Mouse (Mus musculus): ENCODE measurements around the gene Hephl1. TPM values are rescaled to one million over a fixed set of nuclear protein-coding genes. Genes with fewer than 3 reads are reported as not detected.
A peak's percentile ranks its signal among the peaks of the same experiment; 100 is the strongest.

Hephl1 gene
- polyA plus RNA-seq, 1 experiment from 2014 or later, result not detected

- peaks cover 8% of the 10 kb centered on the region; the same call in 1 of the 2 replicates for H3K9me3 ChIP-seq (replicated peaks)
- peaks cover 36% of the 10 kb centered on the region for H3K36me3 ChIP-seq
- DNase-seq (ENCODE audit: low spot score), result peak; percentile 26
- WGBS, result 65% methylated on average over 5 of the region's 5 CpGs
- H3K4me3 ChIP-seq, result no peak overlapping the region
- H3K4me1 ChIP-seq, result no peaks in the 10 kb centered on the region
- H3K27ac ChIP-seq (replicated peaks), result no peak overlapping the region
- H3K27me3 ChIP-seq (ENCODE audit: low read depth, poor library complexity, severe bottlenecking), result no peaks in the 10 kb centered on the region
Measured at GRCm38 (mm10) chr9:15029025-15029727, 82.7 kb downstream of the Hephl1 start.

- peaks cover 8% of the 10 kb centered on the region; the same call in 1 of the 2 replicates for H3K9me3 ChIP-seq (replicated peaks)
- peaks cover 33% of the 10 kb centered on the region for H3K36me3 ChIP-seq
- no peak overlapping the region for H3K4me3 ChIP-seq
- no peak for DNase-seq (ENCODE audit: low spot score)
- WGBS, result 69% methylated on average over 3 of the region's 3 CpGs
- no peak overlapping the region for H3K27ac ChIP-seq (replicated peaks)
- H3K27me3 ChIP-seq (ENCODE audit: low read depth, poor library complexity, severe bottlenecking), result no peaks in the 10 kb centered on the region
- no peaks in the 10 kb centered on the region for H3K4me1 ChIP-seq
Measured at GRCm38 (mm10) chr9:15027725-15028124, 84.2 kb downstream of the Hephl1 start.

DNA sequence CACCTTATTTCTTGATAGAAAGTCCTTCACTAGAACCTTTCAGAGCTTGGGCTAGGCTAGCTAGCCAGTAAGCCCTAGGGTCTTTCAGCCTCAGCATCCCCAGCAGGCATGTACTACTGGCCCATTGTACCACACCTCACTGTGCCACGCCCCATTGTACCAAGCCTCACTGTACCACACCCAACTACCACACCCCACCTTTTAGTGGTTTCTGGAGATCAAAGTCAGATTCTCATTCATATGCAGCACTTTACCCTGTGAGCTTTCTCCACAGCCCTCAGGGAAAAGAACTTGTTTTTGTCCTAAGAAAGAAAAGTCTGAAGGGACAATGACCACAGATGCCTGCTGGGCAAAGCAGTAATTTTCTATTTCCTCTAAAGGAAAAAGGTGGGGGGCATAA, 88.9 kb downstream of the Hephl1 start:
- Histone ChIP-seq H3K9me3 (replicated peaks) (peaks cover 8% of the 10 kb centered on the region; the same call in 1 of the 2 replicates), H3K27me3 (ENCODE audit: low read depth, poor library complexity, severe bottlenecking) (no peaks in the 10 kb centered on the region), H3K27ac (replicated peaks) (no peak overlapping the region), H3K36me3 (peaks cover 53% of the 10 kb centered on the region), H3K4me3 (no peak overlapping the region), H3K4me1 (no peaks in the 10 kb centered on the region)
- no peak for DNase-seq (ENCODE audit: low spot score)
- WGBS, result 88% methylated on average over 1 of the region's 1 CpGs

GRCm38 (mm10) chr9:15021156-15021555, 90.8 kb downstream of the Hephl1 start:
- Histone ChIP-seq H3K36me3 (peaks cover 54% of the 10 kb centered on the region), H3K27ac (replicated peaks) (no peak overlapping the region), H3K4me3 (no peak overlapping the region), H3K4me1 (no peaks in the 10 kb centered on the region), H3K9me3 (replicated peaks) (peaks cover 2% of the 10 kb centered on the region; the same call in 1 of the 2 replicates), H3K27me3 (ENCODE audit: low read depth, poor library complexity, severe bottlenecking) (no peaks in the 10 kb centered on the region)
- 81% methylated on average over 9 of the region's 9 CpGs for WGBS
- DNase-seq (ENCODE audit: low spot score), result no peak

GRCm38 (mm10) chr9:15020561-15021080, 91.3 kb downstream of the Hephl1 start:
- Histone ChIP-seq H3K4me3 (no peak overlapping the region), H3K27ac (replicated peaks) (no peak overlapping the region), H3K27me3 (ENCODE audit: low read depth, poor library complexity, severe bottlenecking) (no peaks in the 10 kb centered on the region), H3K4me1 (no peaks in the 10 kb centered on the region), H3K9me3 (replicated peaks) (no peaks in the 10 kb centered on the region), H3K36me3 (peaks cover 51% of the 10 kb centered on the region)
- 91% methylated on average over 5 of the region's 5 CpGs for WGBS
- DNase-seq (ENCODE audit: low spot score), result no peak

DNA sequence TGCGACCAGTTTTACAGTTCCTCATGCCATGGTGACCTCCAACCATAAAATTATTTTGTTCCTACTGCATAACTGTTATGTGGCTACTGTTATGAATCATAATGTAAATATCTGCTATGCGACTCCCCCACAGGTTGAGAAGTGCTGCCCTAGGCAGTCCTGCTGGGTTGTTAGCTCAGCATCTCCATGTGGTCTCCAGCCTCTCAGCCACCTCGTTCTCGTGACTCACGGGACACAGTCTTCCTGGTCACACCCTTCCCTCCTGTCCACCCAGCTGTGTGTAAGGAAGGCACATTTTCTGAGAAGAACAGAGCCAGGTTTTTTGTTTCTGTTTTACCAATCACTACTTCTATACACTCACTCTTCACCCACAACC, 93.2 kb downstream of the Hephl1 start:
- no peak for DNase-seq (ENCODE audit: low spot score)
- WGBS, result 87% methylated on average over 5 of the region's 5 CpGs
- no peak overlapping the region for H3K27ac ChIP-seq (replicated peaks)
- no peaks in the 10 kb centered on the region for H3K9me3 ChIP-seq (replicated peaks)
- peaks cover 52% of the 10 kb centered on the region for H3K36me3 ChIP-seq
- H3K4me3 ChIP-seq, result no peak overlapping the region
- H3K27me3 ChIP-seq (ENCODE audit: low read depth, poor library complexity, severe bottlenecking), result no peaks in the 10 kb centered on the region
- H3K4me1 ChIP-seq, result no peaks in the 10 kb centered on the region

DNA sequence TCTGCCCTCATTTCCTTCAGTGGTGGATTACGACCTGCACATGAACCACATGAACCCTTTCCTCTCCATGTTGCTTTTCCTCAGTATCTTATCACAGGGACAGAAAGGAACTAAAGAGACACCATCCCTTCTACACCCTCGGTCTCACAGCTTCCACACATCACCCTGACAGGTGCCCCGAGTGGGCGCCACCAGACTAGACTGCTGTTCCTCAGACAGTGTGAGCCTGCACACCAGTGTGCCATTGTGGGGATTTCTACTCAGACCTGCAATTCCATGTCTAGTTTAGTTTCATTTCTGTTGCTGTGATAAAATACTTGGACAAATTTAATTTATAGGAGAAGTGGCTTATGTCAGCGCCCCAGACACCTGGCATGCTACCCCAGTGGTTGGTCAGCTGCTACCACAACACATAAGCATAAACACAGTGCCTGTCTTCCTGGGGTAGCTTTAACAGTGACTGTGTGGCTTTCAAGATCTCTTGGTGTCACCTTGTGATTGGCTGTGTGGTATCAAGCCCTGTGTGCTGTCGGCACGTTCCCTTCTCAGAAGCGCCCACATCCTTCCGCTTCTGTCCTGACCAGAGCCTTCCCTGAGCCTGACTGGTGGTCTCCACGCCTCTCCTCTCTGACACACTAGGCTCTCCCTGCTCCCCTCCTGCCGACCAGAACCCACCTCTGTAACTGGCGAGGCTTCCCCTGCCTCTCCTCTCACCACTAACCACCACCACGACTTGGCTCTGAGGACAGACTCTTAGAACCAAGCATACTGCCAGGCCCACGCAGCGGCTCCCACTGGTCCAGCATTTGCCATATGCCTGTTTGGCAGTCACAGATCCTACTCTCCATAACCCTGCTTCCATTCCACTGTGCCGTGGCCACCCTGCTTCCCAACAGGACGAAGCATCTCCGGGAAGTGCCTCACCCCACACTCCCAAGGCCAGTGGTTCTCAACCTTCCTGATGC, 93.8 kb downstream of the Hephl1 start:
- H3K9me3 ChIP-seq (replicated peaks), result no peaks in the 10 kb centered on the region
- no peak overlapping the region for H3K27ac ChIP-seq (replicated peaks)
- H3K4me3 ChIP-seq, result no peak overlapping the region
- no peaks in the 10 kb centered on the region for H3K4me1 ChIP-seq
- H3K36me3 ChIP-seq, result peaks cover 52% of the 10 kb centered on the region
- DNase-seq (ENCODE audit: low spot score), result no peak
- H3K27me3 ChIP-seq (ENCODE audit: low read depth, poor library complexity, severe bottlenecking), result no peaks in the 10 kb centered on the region
- WGBS, result 90% methylated on average over 18 of the region's 18 CpGs

DNA sequence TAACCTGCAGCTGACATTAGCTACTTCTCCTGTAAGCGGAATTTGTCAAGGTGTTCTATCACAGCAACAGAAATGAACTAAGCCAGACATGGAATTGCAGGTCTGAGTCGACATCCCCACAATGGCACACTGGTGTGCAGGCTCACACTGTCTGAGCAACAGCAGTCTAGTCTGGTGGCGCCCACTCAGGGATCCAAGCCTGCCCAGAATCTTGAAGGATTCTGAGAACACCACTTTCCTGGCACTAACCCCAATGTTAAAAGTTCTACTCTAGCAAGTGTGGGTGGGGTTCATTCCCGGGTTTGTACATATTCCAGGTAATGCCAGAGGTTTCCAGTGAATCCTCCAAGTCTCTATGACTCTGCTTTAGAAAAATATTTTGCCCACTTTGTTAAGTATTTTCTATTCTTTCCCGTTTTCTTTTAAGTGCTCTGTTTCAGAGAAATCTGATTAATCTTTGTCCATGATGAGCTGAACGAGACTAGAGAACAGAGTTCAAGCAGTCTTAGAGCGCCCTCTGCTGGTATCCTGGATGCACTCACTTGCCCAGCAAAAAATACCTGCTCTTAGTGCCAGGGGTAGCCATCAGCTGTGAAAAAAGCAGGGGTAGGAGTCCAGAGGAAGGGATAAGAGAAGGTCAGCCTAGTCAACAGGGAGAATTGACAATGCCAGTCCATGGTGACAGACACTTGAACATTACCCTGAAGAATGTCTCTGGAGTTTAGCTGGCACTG, 96.5 kb downstream of the Hephl1 start:
- H3K4me3 ChIP-seq, result no peak overlapping the region
- 57% methylated on average over 7 of the region's 7 CpGs for WGBS
- no peaks in the 10 kb centered on the region for H3K9me3 ChIP-seq (replicated peaks)
- DNase-seq (ENCODE audit: low spot score), result peak; percentile 71
- no peaks in the 10 kb centered on the region for H3K4me1 ChIP-seq
- H3K36me3 ChIP-seq, result peaks cover 52% of the 10 kb centered on the region
- H3K27ac ChIP-seq (replicated peaks), result no peak overlapping the region
- H3K27me3 ChIP-seq (ENCODE audit: low read depth, poor library complexity, severe bottlenecking), result no peaks in the 10 kb centered on the region

- 93% methylated on average over 14 of the region's 14 CpGs for WGBS
- H3K27me3 ChIP-seq (ENCODE audit: low read depth, poor library complexity, severe bottlenecking), result no peaks in the 10 kb centered on the region
- H3K4me3 ChIP-seq, result no peak overlapping the region
- peaks cover 24% of the 10 kb centered on the region for H3K4me1 ChIP-seq
- H3K36me3 ChIP-seq, result peaks cover 76% of the 10 kb centered on the region
- no peaks in the 10 kb centered on the region for H3K9me3 ChIP-seq (replicated peaks)
- no peak overlapping the region for H3K27ac ChIP-seq (replicated peaks)
- no peak for DNase-seq (ENCODE audit: low spot score)
Measured at GRCm38 (mm10) chr9:15007566-15007965, 104.3 kb downstream of the Hephl1 start.

GRCm38 (mm10) chr9:15004298-15004685, 107.6 kb downstream of the Hephl1 start:
- Histone ChIP-seq H3K36me3 (peaks cover 72% of the 10 kb centered on the region), H3K27ac (replicated peaks) (peak overlapping the region; percentile 19; the same call in 1 of the 2 replicates), H3K9me3 (replicated peaks) (no peaks in the 10 kb centered on the region), H3K4me1 (peaks cover 26% of the 10 kb centered on the region), H3K4me3 (no peak overlapping the region), H3K27me3 (ENCODE audit: low read depth, poor library complexity, severe bottlenecking) (no peaks in the 10 kb centered on the region)
- 56% methylated on average over 9 of the region's 9 CpGs for WGBS
- DNase-seq (ENCODE audit: low spot score), result no peak

DNA sequence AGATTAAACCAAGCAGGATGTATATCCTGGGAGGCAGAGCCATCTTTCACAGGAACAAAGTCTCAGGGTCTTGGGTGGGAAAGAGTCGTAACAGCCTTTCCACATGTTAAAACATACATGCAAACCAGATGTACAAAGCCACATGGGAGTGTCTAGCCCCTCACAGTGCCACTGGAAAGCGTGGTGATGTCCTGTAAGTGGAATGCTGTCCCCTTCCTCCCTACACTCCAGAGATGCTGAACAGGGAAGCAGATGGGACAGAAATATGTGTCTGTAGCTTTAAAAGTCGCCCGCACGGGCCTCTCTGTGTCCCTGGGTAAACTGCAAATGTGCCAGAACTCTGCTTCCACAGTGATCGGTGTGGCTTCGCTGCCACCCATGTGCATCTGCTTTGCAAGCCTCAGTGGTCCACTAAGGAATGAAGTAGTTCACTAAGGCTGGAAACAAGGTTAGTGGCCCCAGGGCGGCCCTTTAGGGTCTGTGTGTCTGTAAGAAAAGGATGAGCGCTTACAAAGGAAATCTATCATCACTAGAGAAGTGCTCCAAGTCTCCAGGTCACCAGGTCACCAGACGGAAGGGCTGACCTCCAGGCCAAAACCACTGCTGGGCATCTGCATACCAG, 108.1 kb downstream of the Hephl1 start:
- peak; percentile 29 for DNase-seq (ENCODE audit: low spot score)
- peak overlapping the region; percentile 19; the same call in 1 of the 2 replicates for H3K27ac ChIP-seq (replicated peaks)

More for the DNA sequence above, 108.1 kb downstream of the Hephl1 start:
- Histone ChIP-seq H3K36me3 (peaks cover 69% of the 10 kb centered on the region), H3K27me3 (ENCODE audit: low read depth, poor library complexity, severe bottlenecking) (no peaks in the 10 kb centered on the region), H3K4me3 (no peak overlapping the region), H3K4me1 (peaks cover 26% of the 10 kb centered on the region), H3K9me3 (replicated peaks) (no peaks in the 10 kb centered on the region)
- 43% methylated on average over 10 of the region's 10 CpGs for WGBS
